Mouse (Mus musculus) forebrain, embryonic 10.5 days (tissue): ENCODE measurements around the gene Hoxb7. TPM values are rescaled to one million over a fixed set of nuclear protein-coding genes. Genes with fewer than 3 reads are reported as not detected.

Experiments used
- DNase-seq: peaks from one replicate; pipeline ENCODE4 v3.0.0-alpha.2; 2017; ENCODE audit warnings: low spot score; ENCODE audit errors: extremely low spot score
- H3K27ac ChIP-seq: fragments of 300-500 bp; sonication (generic); 2 replicates; pipeline ENCODE4 v1.5.1; 2016; ENCODE audit warnings: mild to moderate bottlenecking
- H3K27me3 ChIP-seq: fragments of 300-500 bp; sonication (generic); 2 replicates; pipeline ENCODE4 v1.6.1; 2016; ENCODE audit warnings: mild to moderate bottlenecking; ENCODE audit not compliant: poor library complexity, severe bottlenecking
- H3K36me3 ChIP-seq: fragments of 300-500 bp; sonication (generic); replicated peaks from 2 replicates; pipeline ENCODE4 v1.6.1; 2016; ENCODE audit warnings: mild to moderate bottlenecking, moderate library complexity
- H3K4me1 ChIP-seq: fragments of 300-500 bp; sonication (generic); 2 replicates; pipeline ENCODE4 v1.6.1; 2016
- H3K4me3 ChIP-seq: fragments of 300-500 bp; sonication (generic); 2 replicates; pipeline ENCODE4 v1.5.1; 2016; ENCODE audit warnings: mild to moderate bottlenecking, moderate library complexity
- H3K9me3 ChIP-seq: fragments of 300-500 bp; sonication (generic); 2 replicates; pipeline ENCODE4 v1.6.1; 2016; ENCODE audit warnings: mild to moderate bottlenecking, moderate library complexity
- WGBS: fragments of 180-500 bp; shearing (Covaris S2); methylation state at CpG from one replicate; pipeline ENCODE4 v1.1.7; 2016; 5-methylcytosine and 5-hydroxymethylcytosine counted together
- polyA plus RNA-seq: library from polyadenylated mRNA; unstranded; fragments of >200 nt; fragmentation: Nextera tagmentation; extraction: Ambion mirVana; gene quantifications from 2 replicates; pipeline ENCODE4 v1.2.1, GENCODE M21; 2016

Hoxb7 gene
- polyA plus RNA-seq, result not detected in 2 replicates

DNA sequence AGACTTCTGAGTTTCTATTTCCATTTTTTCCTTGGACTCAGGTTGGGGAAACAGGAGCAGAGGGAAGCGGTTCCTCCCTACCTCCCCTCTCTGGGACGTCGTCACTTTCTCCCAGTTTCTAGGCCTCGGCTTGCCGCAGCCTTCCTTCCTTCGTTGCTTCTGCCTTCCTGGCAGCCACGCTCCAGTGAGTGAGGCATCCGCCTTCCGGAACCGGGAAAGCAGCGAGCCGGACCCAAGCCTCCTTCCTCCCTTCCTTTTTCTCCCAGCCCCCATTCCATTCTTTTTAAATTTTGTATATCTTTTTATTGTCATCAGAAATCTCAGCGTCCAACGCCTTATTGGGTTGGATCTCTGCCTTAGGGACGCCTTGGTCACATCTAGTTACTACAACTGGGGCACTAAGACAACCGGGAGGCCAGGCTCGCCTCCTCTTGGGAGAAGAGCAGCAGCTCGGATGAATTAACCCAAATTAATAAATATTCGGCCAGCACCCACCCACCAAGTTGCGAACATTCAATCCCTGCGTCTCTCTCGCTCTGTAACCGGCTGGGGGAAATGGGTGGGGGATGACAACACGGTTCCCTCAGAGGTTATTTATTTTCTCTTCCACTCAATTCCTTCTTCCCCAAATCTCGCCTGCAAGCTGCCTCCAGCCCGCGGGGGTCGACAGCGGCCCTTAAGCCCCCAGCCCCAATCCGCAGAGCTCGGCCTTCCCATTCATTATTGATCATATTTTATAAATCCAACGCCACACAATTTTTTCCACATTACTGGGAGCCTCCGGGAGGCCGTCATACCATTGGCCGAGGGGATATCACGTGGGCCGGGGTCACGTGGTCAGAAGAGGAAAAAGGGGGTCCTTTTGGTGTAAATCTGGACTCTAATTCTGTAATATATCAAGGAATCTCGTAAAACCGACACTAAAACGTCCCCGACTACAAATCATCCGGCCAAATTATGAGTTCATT is at the start of gene Hoxb7:
TSS of gene Hoxb7 (plus strand) at position 853 of the 968 bp plus-strand sequence.
- H3K9me3 ChIP-seq, result no peaks in the 10 kb centered on the region
- H3K27me3 ChIP-seq, result peaks cover 100% of the 10 kb centered on the region
- H3K27ac ChIP-seq, result no peak within 1 kb of the TSS
- peak within 1 kb of the TSS; percentile 33 for H3K4me3 ChIP-seq
- DNase-seq, result no peak
- WGBS, result 1% methylated on average over 43 of the region's 43 CpGs
- no peaks in the 10 kb centered on the region for H3K36me3 ChIP-seq
- H3K4me1 ChIP-seq, result peaks cover 36% of the 10 kb centered on the region

DNA sequence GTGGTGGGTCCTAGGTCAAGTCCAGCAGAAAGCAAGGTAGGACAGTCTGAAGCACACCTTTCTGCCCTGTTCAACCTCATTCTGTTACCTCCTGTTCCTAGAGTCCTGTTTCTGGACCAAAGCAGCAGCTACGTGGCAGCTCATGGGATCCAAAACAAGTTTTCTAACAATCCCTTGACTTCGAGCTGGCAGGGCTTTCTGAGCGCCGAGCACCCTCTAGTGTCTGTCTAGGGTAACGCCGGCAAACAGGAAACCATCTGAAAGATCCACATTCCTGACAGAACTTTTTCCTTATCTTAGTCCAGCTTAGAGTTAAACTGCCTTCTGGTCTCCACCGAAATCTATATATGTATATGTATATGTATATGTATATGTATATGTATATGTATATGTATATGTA is 46.2 kb upstream of the Hoxb7 start:
- H3K4me1 ChIP-seq, result no peaks in the 10 kb centered on the region
- H3K9me3 ChIP-seq, result no peaks in the 10 kb centered on the region
- WGBS, result 3% methylated on average over 7 of the region's 7 CpGs
- H3K27me3 ChIP-seq, result peaks cover 65% of the 10 kb centered on the region
- H3K36me3 ChIP-seq, result no peaks in the 10 kb centered on the region
- DNase-seq, result peak; percentile 48
- no peak overlapping the region for H3K27ac ChIP-seq
- H3K4me3 ChIP-seq, result no peak overlapping the region

DNA sequence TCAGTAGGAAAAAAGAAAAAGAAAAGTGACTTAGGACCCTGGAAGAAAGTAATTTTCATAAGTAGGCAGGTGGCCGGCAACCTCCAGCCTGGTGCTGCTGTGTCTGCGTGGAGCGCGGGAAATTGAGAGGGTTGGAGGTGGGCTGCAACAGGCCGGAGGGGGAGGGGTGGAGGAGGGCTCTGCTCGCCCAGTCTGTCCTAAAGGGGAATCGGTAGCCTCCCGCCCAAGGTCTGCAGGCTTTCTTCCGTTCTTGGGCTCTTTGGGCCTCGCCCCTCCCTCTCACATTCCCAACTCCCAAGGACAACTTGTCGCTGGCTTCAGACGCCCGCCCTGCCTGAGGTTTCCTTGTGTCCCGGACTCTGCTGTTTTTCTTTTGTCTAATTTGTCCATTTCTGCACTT is 35.5 kb upstream of the Hoxb7 start:
- H3K36me3 ChIP-seq, result no peaks in the 10 kb centered on the region
- no peak overlapping the region for H3K4me3 ChIP-seq
- H3K4me1 ChIP-seq, result peaks cover 7% of the 10 kb centered on the region; the same call in 1 of the 2 replicates
- H3K27me3 ChIP-seq, result peaks cover 99% of the 10 kb centered on the region
- H3K27ac ChIP-seq, result no peak overlapping the region
- no peak for DNase-seq
- H3K9me3 ChIP-seq, result no peaks in the 10 kb centered on the region
- WGBS, result 2% methylated on average over 14 of the region's 14 CpGs

DNA sequence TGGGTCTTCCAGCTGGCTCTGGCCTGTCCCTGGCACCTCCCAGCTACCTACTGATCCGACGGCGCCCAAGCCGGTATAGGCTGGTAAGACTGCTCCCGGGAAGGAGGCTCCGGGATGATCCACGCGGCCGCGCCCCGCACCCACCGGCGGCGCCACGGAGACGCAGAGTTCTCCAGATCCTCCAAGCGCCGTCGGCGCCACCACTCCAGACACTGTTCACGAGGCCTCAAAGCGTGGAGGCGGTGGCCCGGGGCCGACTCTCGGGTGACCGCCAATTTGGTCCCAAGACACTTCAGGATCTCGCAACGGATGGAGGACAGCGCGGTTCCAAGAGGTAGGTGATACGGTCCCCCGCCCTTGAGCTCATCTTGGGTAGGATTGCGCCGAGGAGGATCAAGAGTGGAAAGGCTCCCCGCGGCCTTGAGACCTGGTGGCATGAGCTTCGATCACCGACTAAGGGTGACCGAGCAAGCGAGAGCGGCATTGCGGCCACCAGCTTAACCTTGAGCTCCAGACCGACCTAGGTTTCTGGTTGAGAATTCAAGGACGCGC is 34.9 kb upstream of the Hoxb7 start:
- 0 out of 2 replicates have a peak overlapping the region, but pooled peaks have one; percentile 25 for H3K27ac ChIP-seq
- 2% methylated on average over 46 of the region's 46 CpGs for WGBS
- no peak for DNase-seq
- peaks cover 99% of the 10 kb centered on the region for H3K27me3 ChIP-seq
- H3K9me3 ChIP-seq, result no peaks in the 10 kb centered on the region
- no peak overlapping the region for H3K4me3 ChIP-seq
- H3K36me3 ChIP-seq, result no peaks in the 10 kb centered on the region
- peaks cover 7% of the 10 kb centered on the region; the same call in 1 of the 2 replicates for H3K4me1 ChIP-seq

DNA sequence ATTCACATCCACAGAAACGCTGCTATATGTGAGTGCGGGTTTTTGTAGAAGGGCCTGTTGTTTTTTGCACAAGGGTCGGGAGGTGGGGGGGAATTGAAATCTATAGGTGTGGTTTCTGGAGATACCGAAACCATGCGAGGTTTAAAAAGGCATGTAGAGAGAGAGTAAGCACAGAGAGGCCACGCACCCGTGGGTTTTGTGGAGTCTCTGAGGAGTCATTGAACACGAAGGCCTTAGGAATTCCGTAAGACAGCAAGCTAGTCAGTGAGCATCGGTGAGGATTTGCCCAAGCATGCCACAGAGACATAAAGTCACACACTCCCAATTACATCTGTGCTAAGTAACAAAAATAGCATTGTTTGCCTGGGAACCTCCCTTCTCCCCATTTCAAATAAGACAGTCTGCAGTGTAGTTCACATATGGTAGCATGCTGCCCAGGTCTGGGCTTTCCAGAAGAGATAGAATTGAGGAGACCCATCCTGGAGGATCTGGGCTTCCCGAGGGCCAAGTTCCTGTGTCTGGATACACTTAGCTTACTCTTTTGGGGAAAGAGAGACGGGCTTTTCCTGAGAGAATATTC is 33.8 kb upstream of the Hoxb7 start:
- Histone ChIP-seq H3K4me1 (peaks cover 7% of the 10 kb centered on the region; the same call in 1 of the 2 replicates), H3K27ac (no peak overlapping the region), H3K9me3 (no peaks in the 10 kb centered on the region), H3K4me3 (no peak overlapping the region), H3K36me3 (no peaks in the 10 kb centered on the region), H3K27me3 (peaks cover 100% of the 10 kb centered on the region)
- WGBS, result 2% methylated on average over 12 of the region's 12 CpGs
- DNase-seq, result no peak

DNA sequence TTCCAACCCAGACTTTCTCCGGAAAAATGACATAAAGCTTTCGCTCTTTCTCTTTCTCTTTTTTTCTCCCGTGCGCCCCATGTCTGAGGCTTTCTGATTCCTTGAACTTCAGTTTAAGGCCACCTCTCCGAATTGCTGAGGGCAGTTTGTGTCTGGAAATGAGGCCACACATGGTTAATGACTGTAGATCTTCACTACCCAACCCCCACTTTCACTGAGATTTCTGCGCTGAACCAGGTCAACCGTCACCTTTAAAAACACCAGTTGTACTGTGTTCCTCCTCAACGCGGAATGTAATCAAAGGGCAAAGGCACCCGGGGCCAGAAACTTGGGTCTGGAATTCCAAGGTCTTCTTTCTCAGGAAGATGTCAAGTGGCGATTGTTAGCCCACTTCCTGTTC is 32.2 kb upstream of the Hoxb7 start:
- peaks cover 100% of the 10 kb centered on the region for H3K27me3 ChIP-seq
- peaks cover 7% of the 10 kb centered on the region; the same call in 1 of the 2 replicates for H3K4me1 ChIP-seq
- no peaks in the 10 kb centered on the region for H3K36me3 ChIP-seq
- H3K9me3 ChIP-seq, result no peaks in the 10 kb centered on the region
- H3K4me3 ChIP-seq, result no peak overlapping the region
- DNase-seq, result no peak
- H3K27ac ChIP-seq, result no peak overlapping the region
- WGBS, result 2% methylated on average over 11 of the region's 11 CpGs

DNA sequence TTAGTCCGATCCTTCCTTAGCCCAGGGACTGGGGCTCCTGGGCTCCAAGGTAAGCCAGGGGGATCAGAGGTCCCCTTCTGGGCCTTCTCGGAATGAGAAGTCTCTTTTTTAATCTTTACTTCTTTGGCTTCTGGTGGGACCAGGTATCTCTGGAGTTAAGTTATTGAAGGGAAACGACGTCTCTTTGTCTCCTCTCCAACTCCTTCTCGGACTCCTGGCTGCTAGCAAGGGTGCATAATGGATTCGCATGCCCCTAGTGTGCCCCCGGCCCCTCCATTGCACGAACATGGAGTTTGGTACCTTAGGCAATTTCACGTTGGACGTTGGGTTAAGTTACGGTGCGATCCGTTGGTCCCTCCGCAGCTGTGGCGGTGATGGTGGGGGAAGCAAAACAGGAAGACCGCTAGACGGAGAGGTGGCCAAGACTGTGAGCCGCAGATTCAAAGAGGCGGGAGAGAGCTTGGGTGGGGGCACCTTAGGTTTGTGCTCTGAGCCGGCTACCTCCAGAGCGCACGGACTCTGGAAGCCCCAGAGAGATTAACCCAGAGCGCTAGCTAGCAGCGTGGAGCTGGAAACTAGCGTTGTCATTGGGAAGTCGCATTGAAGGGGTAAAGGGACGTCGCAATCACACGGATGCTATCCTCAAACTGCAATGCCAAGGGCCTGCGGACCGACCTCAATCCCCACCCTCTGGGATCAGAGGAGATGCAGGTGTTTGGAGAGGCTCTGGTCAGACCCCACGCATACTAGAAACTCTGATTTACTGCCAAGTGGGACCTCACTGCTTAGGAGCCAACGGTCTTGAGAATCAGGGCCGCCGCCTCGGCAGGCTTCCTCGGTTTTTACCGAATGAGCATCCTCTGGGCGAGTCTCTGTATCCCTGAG is 31.1 kb upstream of the Hoxb7 start:
- Histone ChIP-seq H3K36me3 (no peaks in the 10 kb centered on the region), H3K4me1 (peaks cover 7% of the 10 kb centered on the region; the same call in 1 of the 2 replicates), H3K9me3 (no peaks in the 10 kb centered on the region), H3K4me3 (no peak overlapping the region), H3K27ac (no peak overlapping the region), H3K27me3 (peaks cover 100% of the 10 kb centered on the region)
- DNase-seq, result no peak
- 2% methylated on average over 39 of the region's 39 CpGs for WGBS

DNA sequence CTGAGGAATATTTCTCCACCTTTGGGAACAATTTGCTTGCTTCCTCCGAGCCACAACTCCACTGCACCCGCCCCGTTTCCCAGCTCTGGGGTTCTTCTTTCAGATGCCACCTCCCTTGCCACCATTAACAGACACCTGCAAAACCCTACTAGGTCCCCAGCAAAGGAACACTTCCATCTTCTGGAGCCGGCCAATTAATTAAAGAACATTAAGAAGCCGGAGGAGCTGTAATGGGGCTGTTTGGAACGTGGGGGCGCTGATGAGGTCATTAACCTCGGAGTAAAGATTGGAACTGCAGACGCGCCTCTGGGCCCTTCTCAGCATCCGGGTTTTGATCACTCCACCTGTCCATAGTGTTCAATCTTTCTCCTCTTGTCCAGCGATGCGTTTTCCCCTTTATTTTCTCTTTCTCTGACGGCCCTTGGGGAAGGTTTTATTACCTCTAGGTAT is 30.4 kb upstream of the Hoxb7 start:
- 1% methylated on average over 14 of the region's 14 CpGs for WGBS
- Histone ChIP-seq H3K27ac (no peak overlapping the region), H3K27me3 (peaks cover 100% of the 10 kb centered on the region), H3K4me1 (peaks cover 5% of the 10 kb centered on the region; the same call in 1 of the 2 replicates), H3K9me3 (no peaks in the 10 kb centered on the region), H3K4me3 (no peak overlapping the region), H3K36me3 (no peaks in the 10 kb centered on the region)
- no peak for DNase-seq

DNA sequence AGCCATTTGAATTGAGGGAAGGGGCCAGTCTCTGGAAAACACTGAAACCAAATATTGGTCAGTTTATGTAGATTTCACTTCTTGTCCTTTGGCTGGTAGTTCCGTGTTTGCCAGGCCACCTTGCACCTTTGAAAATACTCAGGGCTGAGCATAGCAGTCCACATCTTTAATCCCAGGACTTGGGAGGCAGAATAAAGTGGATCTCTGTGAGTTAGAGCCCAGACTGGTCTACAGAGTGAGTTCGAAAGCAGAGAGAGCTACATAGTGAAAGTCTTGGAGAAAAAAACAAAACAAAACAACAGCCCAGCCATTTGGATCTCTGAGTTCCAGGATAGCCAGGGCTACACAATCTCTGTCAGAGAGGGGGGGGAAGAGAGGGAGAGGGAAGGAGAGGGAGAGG is 29.3 kb upstream of the Hoxb7 start:
- WGBS, result 19% methylated on average over 2 of the region's 2 CpGs
- Histone ChIP-seq H3K4me1 (no peaks in the 10 kb centered on the region), H3K27ac (no peak overlapping the region), H3K27me3 (peaks cover 100% of the 10 kb centered on the region), H3K4me3 (no peak overlapping the region), H3K36me3 (no peaks in the 10 kb centered on the region), H3K9me3 (no peaks in the 10 kb centered on the region)
- no peak for DNase-seq

DNA sequence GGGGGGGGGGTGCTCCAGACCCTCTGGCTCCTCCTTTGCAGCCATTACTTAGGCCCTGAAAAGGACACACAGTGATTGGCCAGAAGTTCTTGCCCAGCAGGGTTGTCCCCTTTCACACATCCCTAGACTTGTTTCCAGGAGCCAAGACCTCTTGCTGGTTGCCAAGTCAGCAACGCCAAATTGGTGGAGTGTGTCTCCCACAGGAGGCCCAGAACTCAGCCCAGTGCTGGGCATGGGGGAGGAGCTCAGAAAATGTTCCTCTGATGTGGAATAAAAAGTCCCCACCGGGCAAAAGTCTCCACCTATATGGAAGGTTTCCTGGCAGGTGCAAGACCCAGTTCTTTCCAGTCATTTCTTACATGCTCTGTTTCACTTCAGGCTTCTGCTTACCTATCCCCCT is 27.4 kb upstream of the Hoxb7 start:
- Histone ChIP-seq H3K27me3 (peaks cover 100% of the 10 kb centered on the region), H3K4me1 (no peaks in the 10 kb centered on the region), H3K36me3 (no peaks in the 10 kb centered on the region), H3K27ac (no peak overlapping the region), H3K9me3 (no peaks in the 10 kb centered on the region), H3K4me3 (no peak overlapping the region)
- WGBS, result 2% methylated on average over 2 of the region's 2 CpGs
- no peak for DNase-seq

DNA sequence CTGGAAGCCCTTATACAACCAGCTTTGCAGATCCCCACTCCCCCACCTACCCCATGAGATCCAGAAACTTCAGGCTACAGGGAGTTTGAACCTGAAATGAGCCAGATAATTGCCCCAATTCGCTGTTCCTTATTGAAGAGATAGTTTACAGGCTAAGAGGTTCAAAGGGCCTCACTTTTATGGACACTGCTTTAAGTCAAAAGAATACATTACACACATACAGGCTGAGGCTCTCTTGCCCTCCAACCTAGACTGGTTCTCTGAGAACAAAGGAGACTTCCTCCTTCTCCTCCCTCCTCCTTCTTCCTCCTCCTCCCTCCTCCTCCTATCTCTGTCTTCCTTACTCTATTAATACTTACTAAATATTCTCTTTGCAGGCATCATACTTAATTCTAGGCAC is 26.9 kb upstream of the Hoxb7 start:
- H3K4me1 ChIP-seq, result no peaks in the 10 kb centered on the region
- no peak for DNase-seq
- no peak overlapping the region for H3K27ac ChIP-seq
- no peak overlapping the region for H3K4me3 ChIP-seq
- H3K9me3 ChIP-seq, result no peaks in the 10 kb centered on the region
- 0% methylated on average over 1 of the region's 1 CpGs for WGBS
- H3K27me3 ChIP-seq, result peaks cover 100% of the 10 kb centered on the region
- H3K36me3 ChIP-seq, result no peaks in the 10 kb centered on the region

DNA sequence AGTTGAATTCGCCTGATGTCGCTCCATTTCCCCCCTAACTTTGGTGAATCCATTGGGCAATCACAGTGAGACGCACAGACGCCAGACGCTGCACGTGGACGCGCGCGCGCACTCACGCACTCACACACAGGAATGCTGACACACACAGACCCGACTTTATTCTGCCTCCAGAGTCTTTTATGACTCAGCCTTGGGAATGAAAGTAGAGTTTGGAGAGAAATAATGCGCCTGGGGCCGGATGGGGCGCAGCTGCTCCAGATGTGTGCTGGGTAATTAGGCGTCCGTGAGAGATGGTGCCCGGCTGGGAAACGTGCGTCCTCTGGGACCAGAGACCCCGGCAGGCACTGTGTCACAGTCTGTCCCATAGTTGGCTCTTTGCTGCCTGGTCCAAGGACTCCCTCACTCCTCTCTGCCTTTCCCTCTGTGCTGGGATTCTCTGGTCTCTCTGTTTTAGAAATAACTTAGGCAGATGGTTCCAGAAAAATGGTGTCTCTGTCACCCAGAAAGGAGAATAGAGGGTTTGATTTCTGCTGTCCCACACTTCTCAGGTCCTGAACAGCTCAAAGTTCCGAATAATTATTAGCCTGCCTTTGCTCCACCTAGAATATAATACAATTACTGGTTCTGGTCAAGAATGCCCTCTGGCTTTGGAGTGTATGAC is 26.0 kb upstream of the Hoxb7 start:
- H3K36me3 ChIP-seq, result no peaks in the 10 kb centered on the region

More for the DNA sequence above, 26.0 kb upstream of the Hoxb7 start:
- Histone ChIP-seq H3K9me3 (no peaks in the 10 kb centered on the region), H3K27me3 (peaks cover 100% of the 10 kb centered on the region), H3K4me1 (no peaks in the 10 kb centered on the region), H3K4me3 (no peak overlapping the region), H3K27ac (no peak overlapping the region)
- no peak for DNase-seq
- WGBS, result 2% methylated on average over 23 of the region's 23 CpGs
